In genomic region chr19:45308676-45309275, GRCm38 (mm10) we compare ENCODE assay signal across 10 mouse cellular contexts. TPM values are rescaled to one million over a fixed set of nuclear protein-coding genes. Genes with fewer than 3 reads are reported as not detected.
DNase-seq lines count a peak whose midpoint lies in the region; ATAC-seq and TF ChIP-seq lines count a peak whose summit lies in the region.
"Had no signal": no experiment of that assay in that cellular context is flagged by ENCODE, and none has a peak within 500 bp of the region (broad histone marks: within the 10 kb centered on the region; RNA-seq: fewer than 3 reads in every experiment).

No protein-coding gene starts in this region.

- ATAC-seq in forebrain, postnatal 0 days: no peak
- no peak for ATAC-seq in forebrain, embryonic 13.5 days
- no peak for ATAC-seq in kidney, postnatal 0 days (replicated peaks; ENCODE audit: low FRiP score, low read depth)
- ATAC-seq in midbrain, embryonic 16.5 days: no peak

- H3K36me3 ChIP-seq in forebrain, postnatal 0 days (ENCODE audit: insufficient read depth): no peaks in the 10 kb centered on the region
- H3K36me3 ChIP-seq in forebrain, embryonic 13.5 days (ENCODE audit: poor library complexity, severe bottlenecking): no peaks in the 10 kb centered on the region
- H3K36me3 ChIP-seq in thymus, adult 2 months (ENCODE audit: control insufficient read depth, insufficient read depth, low read length): no peaks in the 10 kb centered on the region
- H3K36me3 ChIP-seq in kidney, postnatal 0 days (ENCODE audit: insufficient read depth, low read length): no peaks in the 10 kb centered on the region
- no peaks in the 10 kb centered on the region for H3K36me3 ChIP-seq in midbrain, embryonic 16.5 days (ENCODE audit: control insufficient read depth, insufficient read depth, low read length)

- no peak overlapping the region for H3K4me2 ChIP-seq in forebrain, postnatal 0 days (ENCODE audit: low read depth)
- H3K4me2 ChIP-seq in forebrain, embryonic 13.5 days: no peak overlapping the region
- H3K4me2 ChIP-seq in kidney, postnatal 0 days (ENCODE audit: low read length): no peak overlapping the region
- H3K4me2 ChIP-seq in midbrain, embryonic 16.5 days (ENCODE audit: low read length): no peak overlapping the region

- TF ChIP-seq CTCF in forebrain, postnatal 0 days (IDR thresholded peaks at IDR 0.05; ENCODE audit: low read depth): peak; percentile 38
- TF ChIP-seq CTCF in thymus, adult 2 months (IDR thresholded peaks at IDR 0.05; ENCODE audit: borderline replicate concordance, control insufficient read depth, extremely low read depth, insufficient read depth, low read length, poor library complexity): no peak
- TF ChIP-seq CTCF in kidney, postnatal 0 days (IDR thresholded peaks at IDR 0.05; ENCODE audit: low read depth): peak; percentile 65

- no peaks in the 10 kb centered on the region; the same call in none of the 2 replicates for H3K27me3 ChIP-seq in forebrain, postnatal 0 days (ENCODE audit: insufficient read depth, low read length)
- H3K27me3 ChIP-seq in forebrain, embryonic 13.5 days: peaks cover 51% of the 10 kb centered on the region
- no peaks in the 10 kb centered on the region; the same call in 1 of the 2 replicates for H3K27me3 ChIP-seq in thymus, adult 2 months (ENCODE audit: control insufficient read depth, insufficient read depth, low read length)
- H3K27me3 ChIP-seq in kidney, postnatal 0 days (ENCODE audit: insufficient read depth, low read length): 0 out of 2 replicates have a peak, but pooled peaks cover 4% of the 10 kb centered on the region
- peaks cover 21% of the 10 kb centered on the region for H3K27me3 ChIP-seq in midbrain, embryonic 16.5 days (ENCODE audit: control insufficient read depth, insufficient read depth, low read depth, low read length)

- peaks cover 16% of the 10 kb centered on the region; the same call in 1 of the 2 replicates for H3K4me1 ChIP-seq in forebrain, postnatal 0 days (ENCODE audit: insufficient read depth)
- peaks cover 40% of the 10 kb centered on the region for H3K4me1 ChIP-seq in forebrain, embryonic 13.5 days
- peaks cover 5% of the 10 kb centered on the region; the same call in 1 of the 2 replicates for H3K4me1 ChIP-seq in thymus, adult 2 months (replicated peaks; ENCODE audit: control insufficient read depth, insufficient read depth, low read length)
- peaks cover 8% of the 10 kb centered on the region; the same call in 1 of the 2 replicates for H3K4me1 ChIP-seq in kidney, postnatal 0 days (replicated peaks; ENCODE audit: insufficient read depth, low read length)
- H3K4me1 ChIP-seq in midbrain, embryonic 16.5 days (ENCODE audit: control insufficient read depth, insufficient read depth, low read length): peaks cover 36% of the 10 kb centered on the region

- 56% methylated on average over 8 of the region's 8 CpGs for WGBS in forebrain, postnatal 0 days
- 55% methylated on average over 8 of the region's 8 CpGs for WGBS in forebrain, embryonic 13.5 days
- 79% methylated on average over 8 of the region's 8 CpGs for WGBS in thymus, adult 2 months
- WGBS in kidney, postnatal 0 days: 49% methylated on average over 8 of the region's 8 CpGs
- WGBS in midbrain, embryonic 16.5 days: 63% methylated on average over 8 of the region's 8 CpGs

- no peak overlapping the region for H3K27ac ChIP-seq in forebrain, postnatal 0 days (ENCODE audit: low read depth, low read length)
- H3K27ac ChIP-seq in forebrain, embryonic 13.5 days: no peak overlapping the region
- no peak overlapping the region for H3K27ac ChIP-seq in thymus, adult 2 months (ENCODE audit: control insufficient read depth, insufficient read depth, low read length)
- no peak overlapping the region for H3K27ac ChIP-seq in kidney, postnatal 0 days
- no peak overlapping the region for H3K27ac ChIP-seq in midbrain, embryonic 16.5 days (ENCODE audit: low read length)

- H3K4me3 ChIP-seq in forebrain, postnatal 0 days (ENCODE audit: low read depth, low read length): no peak overlapping the region
- no peak overlapping the region for H3K4me3 ChIP-seq in forebrain, embryonic 13.5 days
- no peak overlapping the region for H3K4me3 ChIP-seq in thymus, adult 2 months (ENCODE audit: control insufficient read depth, insufficient read depth, low read length)
- no peak overlapping the region for H3K4me3 ChIP-seq in kidney, postnatal 0 days (replicated peaks; ENCODE audit: low read depth, low read length)
- H3K4me3 ChIP-seq in midbrain, embryonic 16.5 days (ENCODE audit: low read depth, low read length): no peak overlapping the region
- H3K4me3 ChIP-seq: megakaryocyte, embryonic 14.5 days had no signal

- DNase-seq in forebrain, postnatal 0 days: no peak
- DNase-seq in thymus, postnatal 4 days: peak; percentile 25
- DNase-seq in thymus, adult 2 months: no peak
- DNase-seq in kidney, postnatal 0 days (ENCODE audit: low spot score): no peak
- DNase-seq in urinary bladder, postnatal 25 days (ENCODE audit: low spot score): peak; percentile 49
- DNase-seq in Muller cell, postnatal 12 days (ENCODE audit: inconsistent ontology term): no peak
- DNase-seq: cerebellum, adult 2 months had no signal

- H3K9ac ChIP-seq in forebrain, postnatal 0 days: no peak overlapping the region
- H3K9ac ChIP-seq in forebrain, embryonic 13.5 days: no peak overlapping the region
- H3K9ac ChIP-seq in kidney, postnatal 0 days (ENCODE audit: low read depth, low read length): no peak overlapping the region
- no peak overlapping the region for H3K9ac ChIP-seq in midbrain, embryonic 16.5 days (ENCODE audit: low read depth, low read length)

- H3K9me3 ChIP-seq in forebrain, postnatal 0 days (ENCODE audit: low read length): no peaks in the 10 kb centered on the region
- H3K9me3 ChIP-seq in forebrain, embryonic 13.5 days (replicated peaks): no peaks in the 10 kb centered on the region
- H3K9me3 ChIP-seq in kidney, postnatal 0 days (replicated peaks; ENCODE audit: low read length): no peaks in the 10 kb centered on the region
- H3K9me3 ChIP-seq in midbrain, embryonic 16.5 days (replicated peaks; ENCODE audit: control insufficient read depth, low read length, poor library complexity, severe bottlenecking): no peaks in the 10 kb centered on the region
- H3K9me3 ChIP-seq: megakaryocyte, embryonic 14.5 days had no signal

- no peak for TF ChIP-seq POLR2A in thymus, adult 2 months (IDR thresholded peaks at IDR 0.05; ENCODE audit: control insufficient read depth, extremely low read depth, insufficient read depth, low read length, poor library complexity)

RNA-seq across cellular contexts. Expression of gene Btrc, which starts 54.8 kb away (rescaled TPM):
- total RNA-seq in forebrain, postnatal 0 days (2014; rRNA removed): 57.2 and 64.7 TPM in 2 replicates
- polyA plus RNA-seq in forebrain, postnatal 0 days (2015; fragmentation: Nextera tagmentation; extraction: Ambion mirVana): 35.6 and 46.9 TPM in 2 replicates
- 51.4 and 54.9 TPM in 2 replicates for polyA plus RNA-seq in forebrain, embryonic 13.5 days (2015; fragmentation: Nextera tagmentation; extraction: Ambion mirVana)
- 14.1 and 17.1 TPM in 2 replicates for polyA plus RNA-seq in thymus, adult 2 months (2012; rRNA removed)
- 29.5 and 33.8 TPM in 2 replicates for polyA plus RNA-seq in kidney, postnatal 0 days (2015; fragmentation: Nextera tagmentation; extraction: Ambion mirVana)
- polyA plus RNA-seq in midbrain, embryonic 16.5 days (2015; fragmentation: Nextera tagmentation; extraction: Ambion mirVana): 64.3 and 66.5 TPM in 2 replicates

Comparison
In these comparisons a context has a peak if more than half of its experiments do, and no peak if none do; other contexts are left out.
1. DNase-seq: peak in thymus, postnatal 4 days (single experiment) and urinary bladder, postnatal 25 days (single experiment); none in forebrain, postnatal 0 days (single experiment), thymus, adult 2 months (single experiment), kidney, postnatal 0 days (single experiment) and Muller cell, postnatal 12 days (single experiment).